Mouse (Mus musculus) heart, adult 2 months (tissue): ENCODE measurements at regions not wholly inside any gene's neighbourhood (a gene's known extent, or its start where the extent isn't known, plus 50 kb on each side); places are given as distances from the start of the nearest gene placed in this dataset.
A peak's percentile ranks its signal among the peaks of the same experiment; 100 is the strongest.

Source experiments
- CTCF ChIP-seq: fragments of 200-600 bp; IDR thresholded peaks from 2 replicates; pipeline ENCODE4 v1.8.1; 2022; ENCODE audit warnings: antibody characterized with exemption, mild to moderate bottlenecking, moderate library complexity
- POLR2A ChIP-seq: fragments of 200-500 bp; IDR thresholded peaks from 2 replicates; pipeline ENCODE4 v1.6.1; 2011; ENCODE audit warnings: mild to moderate bottlenecking, low read depth, low read length, control low read depth; ENCODE audit not compliant: insufficient read depth

DNA sequence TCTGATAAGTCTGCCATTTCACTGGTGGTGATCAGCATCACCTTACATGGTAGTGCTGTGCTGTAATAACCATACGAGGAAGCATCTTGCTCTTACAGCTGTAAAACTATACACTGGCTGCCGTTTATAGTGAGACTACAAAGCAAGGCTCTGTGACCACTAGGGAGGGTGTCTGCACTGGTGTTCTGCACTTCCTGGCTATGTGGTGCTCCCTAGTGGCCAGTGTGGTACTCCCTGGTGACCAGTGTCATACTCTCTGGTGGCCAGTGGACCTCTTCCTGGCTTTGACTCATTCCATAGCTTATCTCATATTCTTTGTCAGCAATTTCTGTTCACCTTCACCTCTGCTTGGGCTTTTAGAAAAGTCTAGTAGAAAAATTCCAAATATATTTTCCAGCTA, 114.7 kb upstream of the Lsm14a start:
- no peak for TF ChIP-seq POLR2A
- TF ChIP-seq CTCF: peak; percentile 13; the same call in 1 of the 2 replicates
